Mouse (Mus musculus): ENCODE data around the gene Adra2c.

The Adra2c gene

GRCm38 (mm10) chr5:35311738-35312250 is 33.7 kb downstream of the Adra2c start:
- no peak for DNase-seq

GRCm38 (mm10) chr5:35313231-35313821 is 35.2 kb downstream of the Adra2c start:
- peak; percentile 60 for DNase-seq

- peak; percentile 13 for DNase-seq
Observed at GRCm38 (mm10) chr5:35313826-35314586, 35.9 kb downstream of the Adra2c start.

- DNase-seq: peak; percentile 76
Observed at GRCm38 (mm10) chr5:35314629-35315028, 36.5 kb downstream of the Adra2c start.

- no peak for DNase-seq
Observed at GRCm38 (mm10) chr5:35315204-35315603, 37.1 kb downstream of the Adra2c start.

- DNase-seq: peak; percentile 92
Observed at GRCm38 (mm10) chr5:35320650-35321049, 42.5 kb downstream of the Adra2c start.

GRCm38 (mm10) chr5:35330822-35331221 is 52.7 kb downstream of the Adra2c start:
- no peak for DNase-seq

Measured in kidney, adult 9 months (tissue).